ENCODE assay signal across 8 mouse cellular contexts in the genomic region with DNA sequence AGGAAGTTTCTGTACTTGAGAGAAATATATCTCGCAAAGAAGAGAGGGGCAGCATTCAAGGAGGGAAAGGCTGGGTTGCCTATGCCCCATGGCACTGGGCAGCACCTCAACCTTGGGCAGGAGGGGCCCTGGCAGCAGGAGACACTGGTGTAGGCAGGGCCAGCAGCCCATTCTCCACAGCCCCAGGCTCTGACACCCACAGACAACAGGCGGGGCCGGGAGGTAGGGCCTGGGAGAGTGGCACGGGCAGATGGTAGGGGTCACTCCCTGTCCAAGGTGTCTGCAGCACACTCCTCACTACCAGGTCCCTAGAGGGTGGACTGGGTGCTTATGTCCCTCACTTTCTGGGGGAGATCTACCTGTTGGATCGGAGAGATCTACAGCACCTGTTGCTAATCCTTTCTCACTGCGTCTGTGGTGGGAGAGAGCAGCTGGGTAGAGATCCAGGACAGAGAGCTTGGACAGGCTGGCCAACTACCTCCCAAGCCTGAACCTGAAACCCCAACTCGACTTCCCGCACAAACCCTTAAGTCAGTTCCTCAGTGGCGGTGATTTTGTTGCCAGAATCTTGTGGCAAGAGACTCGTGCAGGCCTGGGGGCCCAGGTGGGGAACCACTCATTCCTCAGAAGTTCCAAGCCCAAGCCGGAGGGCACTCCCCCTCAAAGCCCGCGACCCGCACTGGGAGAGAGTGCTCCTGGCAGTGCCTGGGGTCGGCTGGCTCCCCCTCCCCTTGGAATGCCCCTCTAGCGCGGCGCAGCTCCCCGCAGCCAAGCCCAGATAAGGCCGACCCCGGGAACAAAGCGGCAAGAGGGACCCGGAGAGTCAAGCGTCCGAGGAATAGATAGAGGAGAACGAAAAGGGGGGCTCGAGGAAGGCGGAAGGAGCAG. TPM values are rescaled to one million over a fixed set of nuclear protein-coding genes. Genes with fewer than 3 reads are reported as not detected.
DNase-seq lines count a peak whose midpoint lies in the region; ATAC-seq and TF ChIP-seq lines count a peak whose summit lies in the region.

No protein-coding gene starts in this region.

- WGBS in spleen, adult 2 months = 16% methylated on average over 28 of the region's 28 CpGs
- 3% methylated on average over 28 of the region's 28 CpGs for WGBS in heart, embryonic 15.5 days
- 4% methylated on average over 28 of the region's 28 CpGs for WGBS in limb, embryonic 10.5 days
- WGBS in neural tube, embryonic 12.5 days = 5% methylated on average over 28 of the region's 28 CpGs

- H3K36me3 ChIP-seq in spleen, adult 2 months (ENCODE audit: control insufficient read depth, insufficient read depth, low read length) = no peaks in the 10 kb centered on the region; the same call in 1 of the 2 replicates
- peaks cover 12% of the 10 kb centered on the region; the same call in 1 of the 2 replicates for H3K36me3 ChIP-seq in heart, embryonic 15.5 days
- H3K36me3 ChIP-seq in limb, embryonic 10.5 days = peaks cover 60% of the 10 kb centered on the region
- peaks cover 29% of the 10 kb centered on the region for H3K36me3 ChIP-seq in neural tube, embryonic 12.5 days

- no peak for TF ChIP-seq POLR2A in spleen, adult 2 months (IDR thresholded peaks at IDR 0.05; ENCODE audit: low read depth, low read length)

- peaks cover 10% of the 10 kb centered on the region for H3K4me1 ChIP-seq in spleen, adult 2 months (ENCODE audit: control insufficient read depth, insufficient read depth, insufficient read length)
- peaks cover 68% of the 10 kb centered on the region for H3K4me1 ChIP-seq in heart, embryonic 15.5 days (replicated peaks)
- peaks cover 74% of the 10 kb centered on the region for H3K4me1 ChIP-seq in limb, embryonic 10.5 days
- H3K4me1 ChIP-seq in neural tube, embryonic 12.5 days = peaks cover 68% of the 10 kb centered on the region

- no peaks in the 10 kb centered on the region for H3K27me3 ChIP-seq in spleen, adult 2 months (ENCODE audit: control insufficient read depth, insufficient read depth, low read length)
- no peaks in the 10 kb centered on the region for H3K27me3 ChIP-seq in heart, embryonic 15.5 days
- H3K27me3 ChIP-seq in limb, embryonic 10.5 days (ENCODE audit: low read depth, poor library complexity, severe bottlenecking) = no peaks in the 10 kb centered on the region
- H3K27me3 ChIP-seq in neural tube, embryonic 12.5 days (replicated peaks) = no peaks in the 10 kb centered on the region

- peak overlapping the region; percentile 96 for H3K4me2 ChIP-seq in heart, embryonic 15.5 days
- H3K4me2 ChIP-seq in neural tube, embryonic 12.5 days (replicated peaks) = peak overlapping the region; percentile 94

- H3K27ac ChIP-seq in spleen, adult 2 months (ENCODE audit: insufficient read depth, low read length) = peak overlapping the region; percentile 55
- peak overlapping the region; percentile 93 for H3K27ac ChIP-seq in heart, embryonic 15.5 days
- H3K27ac ChIP-seq in limb, embryonic 10.5 days = peak overlapping the region; percentile 87
- 0 out of 2 replicates have a peak overlapping the region, but pooled peaks have one; percentile 20 for H3K27ac ChIP-seq in neural tube, embryonic 12.5 days

- no peak for TF ChIP-seq CTCF in spleen, adult 2 months (IDR thresholded peaks at IDR 0.05; ENCODE audit: extremely low read depth, insufficient read depth, insufficient read length, insufficient replicate concordance)

- no peak for ATAC-seq in heart, embryonic 15.5 days (replicated peaks; ENCODE audit: insufficient number of reproducible peaks, insufficient read depth, low FRiP score, low read depth)
- ATAC-seq in neural tube, embryonic 12.5 days (ENCODE audit: low FRiP score, low read depth) = peak; percentile 17

- H3K4me3 ChIP-seq in spleen, adult 2 months (ENCODE audit: extremely low read depth, insufficient read depth, insufficient read length) = peak overlapping the region; percentile 61
- peak overlapping the region; percentile 95 for H3K4me3 ChIP-seq in heart, embryonic 15.5 days
- peak overlapping the region; percentile 87 for H3K4me3 ChIP-seq in limb, embryonic 10.5 days
- peak overlapping the region; percentile 94 for H3K4me3 ChIP-seq in neural tube, embryonic 12.5 days

- peak overlapping the region; percentile 92 for H3K9ac ChIP-seq in heart, embryonic 15.5 days
- peak overlapping the region; percentile 83 for H3K9ac ChIP-seq in neural tube, embryonic 12.5 days

- H3K9me3 ChIP-seq in heart, embryonic 15.5 days (replicated peaks) = no peaks in the 10 kb centered on the region
- no peaks in the 10 kb centered on the region for H3K9me3 ChIP-seq in limb, embryonic 10.5 days (replicated peaks)
- H3K9me3 ChIP-seq in neural tube, embryonic 12.5 days = no peaks in the 10 kb centered on the region

- DNase-seq in spleen, adult 2 months (ENCODE audit: low read depth in 1 of 2, low spot score in 2 of 2) = peak in 1 of 2 experiments; percentile 12
- no peak for DNase-seq in spleen, postnatal 14 days (ENCODE audit: low spot score in 2 of 2)
- DNase-seq in cerebellum, adult 9-10 months = peak; percentile 55
- DNase-seq in limb, embryonic 10.5 days (ENCODE audit: low spot score) = peak; percentile 74
- DNase-seq in urinary bladder, adult 18-20 months (ENCODE audit: low spot score in 2 of 2) = no peak
- no peak for DNase-seq in right cerebral cortex, postnatal 4 days

RNA-seq across cellular contexts. Expression of gene Caskin2, which starts 0.7 kb away (rescaled TPM):
- polyA plus RNA-seq in spleen, adult 2 months (2012; rRNA removed) = 13.2 and 15.9 TPM in 2 replicates
- polyA plus RNA-seq in heart, embryonic 15.5 days (2015; fragmentation: Nextera tagmentation; extraction: Ambion mirVana) = 18.0 and 22.5 TPM in 2 replicates
- 18.1 and 18.9 TPM in 2 replicates for polyA plus RNA-seq in limb, embryonic 10.5 days (2016; fragmentation: Nextera tagmentation; extraction: Ambion mirVana)
- 14.4 and 16.7 TPM in 2 replicates for polyA plus RNA-seq in neural tube, embryonic 12.5 days (2016; fragmentation: Nextera tagmentation; extraction: Ambion mirVana)

RNA-seq across cellular contexts. Expression of gene Tsen54, which starts 1.7 kb away (rescaled TPM):
- 30.8 and 42.9 TPM in 2 replicates for polyA plus RNA-seq in spleen, adult 2 months (2012; rRNA removed)
- 20.1 and 26.4 TPM in 2 replicates for polyA plus RNA-seq in heart, embryonic 15.5 days (2015; fragmentation: Nextera tagmentation; extraction: Ambion mirVana)
- 42.5 and 48.8 TPM in 2 replicates for polyA plus RNA-seq in limb, embryonic 10.5 days (2016; fragmentation: Nextera tagmentation; extraction: Ambion mirVana)
- polyA plus RNA-seq in neural tube, embryonic 12.5 days (2016; fragmentation: Nextera tagmentation; extraction: Ambion mirVana) = 26.4 and 30.7 TPM in 2 replicates

RNA-seq across cellular contexts. Expression of gene Llgl2, which starts 11.1 kb away (rescaled TPM):
- 26.1 and 26.7 TPM in 2 replicates for polyA plus RNA-seq in spleen, adult 2 months (2012; rRNA removed)
- 12.7 and 17.2 TPM in 2 replicates for polyA plus RNA-seq in heart, embryonic 15.5 days (2015; fragmentation: Nextera tagmentation; extraction: Ambion mirVana)
- 11.2 and 12.3 TPM in 2 replicates for polyA plus RNA-seq in limb, embryonic 10.5 days (2016; fragmentation: Nextera tagmentation; extraction: Ambion mirVana)
- 3.9 and 5.7 TPM in 2 replicates for polyA plus RNA-seq in neural tube, embryonic 12.5 days (2016; fragmentation: Nextera tagmentation; extraction: Ambion mirVana)

RNA-seq across cellular contexts. Expression of gene Myo15b, which starts 45.4 kb away (rescaled TPM):
- 1.6 and 1.7 TPM in 2 replicates for polyA plus RNA-seq in spleen, adult 2 months (2012; rRNA removed)
- 0.16 TPM in 2 replicates for polyA plus RNA-seq in heart, embryonic 15.5 days (2015; fragmentation: Nextera tagmentation; extraction: Ambion mirVana)
- 0.05 and 0.18 TPM in 2 replicates for polyA plus RNA-seq in limb, embryonic 10.5 days (2016; fragmentation: Nextera tagmentation; extraction: Ambion mirVana)
- polyA plus RNA-seq in neural tube, embryonic 12.5 days (2016; fragmentation: Nextera tagmentation; extraction: Ambion mirVana) = 0.11 and 0.19 TPM in 2 replicates

RNA-seq across cellular contexts. Expression of gene Tmem94, which starts 47.5 kb away (rescaled TPM):
- 42.0 and 56.3 TPM in 2 replicates for polyA plus RNA-seq in spleen, adult 2 months (2012; rRNA removed)
- 36.7 and 38.8 TPM in 2 replicates for polyA plus RNA-seq in heart, embryonic 15.5 days (2015; fragmentation: Nextera tagmentation; extraction: Ambion mirVana)
- 30.6 and 37.7 TPM in 2 replicates for polyA plus RNA-seq in limb, embryonic 10.5 days (2016; fragmentation: Nextera tagmentation; extraction: Ambion mirVana)
- 32.6 and 34.7 TPM in 2 replicates for polyA plus RNA-seq in neural tube, embryonic 12.5 days (2016; fragmentation: Nextera tagmentation; extraction: Ambion mirVana)

Comparison
In these comparisons a context has a peak if more than half of its experiments do, and no peak if none do; other contexts are left out.
1. DNase-seq: peak in cerebellum, adult 9-10 months (single experiment) and limb, embryonic 10.5 days (single experiment); none in spleen, postnatal 14 days (0 of 2), urinary bladder, adult 18-20 months (0 of 2) and right cerebral cortex, postnatal 4 days (single experiment).
2. H3K27ac ChIP-seq: peak in every context shown above with its lines; median percentile 93 in heart, embryonic 15.5 days; 87 in limb, embryonic 10.5 days; 55 in spleen, adult 2 months; 20 in neural tube, embryonic 12.5 days.
3. Peak in every context shown above with its lines, with median percentiles within 50 percentile points of each other: H3K4me3 ChIP-seq.